Mouse (Mus musculus) liver, postnatal 0 days (tissue): Measurements from ENCODE around the gene Kif14. TPM values are rescaled to one million over a fixed set of nuclear protein-coding genes. Genes with fewer than 3 reads are reported as not detected.

ENCODE experiments used
- ATAC-seq: fragments of 200-750 bp; cut with Nextera tagmentation; 2 replicates; pipeline ENCODE4 v1.8.0; 2017; ENCODE audit warnings: mild to moderate bottlenecking, moderate library complexity
- DNase-seq: peaks from one replicate; pipeline ENCODE4 v3.0.0-alpha.2; 2016
- H3K27ac ChIP-seq: fragments of 300-500 bp; sonication (generic); 2 replicates; pipeline ENCODE4 v1.5.1; 2014; ENCODE audit warnings: antibody characterized with exemption, moderate library complexity, mild to moderate bottlenecking, low read depth
- H3K27me3 ChIP-seq: fragments of 300-500 bp; sonication (generic); 2 replicates; pipeline ENCODE4 v1.6.1; 2014; ENCODE audit warnings: low read length, control low read depth, mixed read lengths; ENCODE audit not compliant: insufficient read depth
- H3K36me3 ChIP-seq: fragments of 300-500 bp; sonication (generic); replicated peaks from 2 replicates; pipeline ENCODE4 v1.6.1; 2014; ENCODE audit warnings: mild to moderate bottlenecking, control low read depth, low read length, moderate library complexity, mixed read lengths; ENCODE audit not compliant: insufficient read depth
- H3K4me1 ChIP-seq: fragments of 300-500 bp; sonication (generic); 2 replicates; pipeline ENCODE4 v1.6.1; 2014; ENCODE audit warnings: antibody characterized with exemption, mild to moderate bottlenecking, control low read depth; ENCODE audit not compliant: insufficient read depth
- H3K4me2 ChIP-seq: fragments of 300-500 bp; sonication (generic); 2 replicates; pipeline ENCODE4 v1.6.1; 2014; ENCODE audit warnings: low read depth, mild to moderate bottlenecking, low read length, moderate library complexity, mixed read lengths
- H3K4me3 ChIP-seq: fragments of 300-500 bp; sonication (generic); 2 replicates; pipeline ENCODE4 v1.5.1; 2014; ENCODE audit warnings: low read depth, low read length
- H3K9ac ChIP-seq: fragments of 300-500 bp; sonication (generic); replicated peaks from 2 replicates; pipeline ENCODE4 v1.6.1; 2014; ENCODE audit warnings: mild to moderate bottlenecking, moderate library complexity
- H3K9me3 ChIP-seq: fragments of 300-500 bp; sonication (generic); 2 replicates; pipeline ENCODE4 v1.6.1; 2016; ENCODE audit warnings: mild to moderate bottlenecking, control low read depth, low read length, mixed read lengths
- CTCF ChIP-seq: sonication (generic); IDR thresholded peaks from 2 replicates; pipeline ENCODE4 v1.5.1; 2016; ENCODE audit warnings: antibody characterized with exemption, low read depth
- EP300 ChIP-seq: IDR thresholded peaks from 2 replicates; pipeline ENCODE4 v1.6.1; 2016; ENCODE audit warnings: antibody characterized with exemption, low read depth, mild to moderate bottlenecking
- WGBS: fragments of 180-500 bp; shearing (Covaris S2); extraction: QIAGEN DNeasy Blood & Tissue Kit; methylation state at CpG from one replicate; pipeline ENCODE4 v1.1.7; 2014; ENCODE audit not compliant: insufficient replicate concordance; 5-methylcytosine and 5-hydroxymethylcytosine counted together
- polyA plus RNA-seq: library from polyadenylated mRNA; unstranded; fragments of >200 nt; fragmentation: Nextera tagmentation; extraction: Ambion mirVana; gene quantifications from 2 replicates; pipeline ENCODE4 v1.2.1, GENCODE M21; 2015

The Kif14 gene
- polyA plus RNA-seq, 1 experiment from 2014 or later = 2.3 TPM

DNA sequence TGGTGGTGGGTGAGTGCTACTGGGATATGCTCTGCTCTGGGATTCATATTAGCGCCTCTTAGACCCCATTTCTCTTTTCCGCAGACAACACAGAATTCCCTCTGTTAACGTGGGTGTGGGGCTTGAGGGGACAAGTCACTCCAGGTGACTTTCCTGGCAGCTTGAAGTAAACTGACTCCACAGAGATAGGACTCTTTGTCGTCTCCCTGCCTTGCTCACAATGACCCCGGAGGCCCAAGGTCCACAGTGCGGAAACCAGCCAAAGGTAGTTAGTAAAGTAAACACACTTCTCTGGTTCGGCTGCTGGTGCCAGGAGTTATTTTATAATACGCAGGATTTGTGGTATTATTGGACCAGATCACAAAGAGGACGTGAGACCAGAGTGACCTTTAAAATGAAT is 23.3 kb upstream of the Kif14 start:
- Histone ChIP-seq H3K4me2 (no peak overlapping the region), H3K4me1 (peaks cover 26% of the 10 kb centered on the region), H3K36me3 (no peaks in the 10 kb centered on the region), H3K27me3 (no peaks in the 10 kb centered on the region), H3K9me3 (no peaks in the 10 kb centered on the region), H3K4me3 (no peak overlapping the region), H3K9ac (no peak overlapping the region), H3K27ac (no peak overlapping the region)
- 0 out of 2 replicates have a peak, but pooled peaks have one; percentile 31 for ATAC-seq
- TF ChIP-seq CTCF = no peak
- TF ChIP-seq EP300 = no peak
- WGBS = 65% methylated on average over 9 of the region's 9 CpGs
- DNase-seq = peak; percentile 35

DNA sequence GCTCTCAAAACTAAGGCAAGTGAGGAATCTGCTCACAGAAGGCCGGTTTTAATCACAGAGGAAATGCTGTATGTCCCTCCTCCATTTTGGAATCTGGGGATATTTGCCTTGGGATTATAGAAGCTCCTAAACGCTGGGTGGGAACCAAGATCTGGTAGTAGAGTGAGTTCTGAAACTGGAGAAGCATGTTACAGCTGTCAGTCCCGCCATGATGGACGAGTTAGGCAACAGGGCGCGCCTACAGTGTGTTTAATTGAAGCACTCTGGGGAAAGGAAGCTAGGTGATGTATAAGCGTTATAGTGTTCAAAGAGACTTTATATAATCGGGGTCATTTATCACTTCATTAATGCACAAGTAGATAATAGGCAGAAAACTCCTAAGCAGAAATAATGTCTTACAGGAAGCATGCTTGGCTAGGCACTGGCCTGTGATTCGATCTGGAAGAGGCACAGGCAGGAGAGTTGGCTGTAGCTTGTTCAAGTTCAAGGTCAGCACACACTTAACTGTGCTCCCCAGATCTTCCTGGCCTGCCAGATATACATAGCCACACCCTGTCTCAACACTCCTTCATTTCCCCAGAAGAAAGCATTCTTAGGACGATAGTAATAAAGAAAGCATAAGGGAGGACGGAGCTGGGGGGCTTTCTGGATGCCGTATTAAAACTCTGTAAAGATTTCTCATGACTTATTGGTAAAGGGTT is 21.4 kb upstream of the Kif14 start:
- peak; percentile 89 for ATAC-seq
- no peak overlapping the region for H3K9ac ChIP-seq
- H3K4me2 ChIP-seq = peak overlapping the region; percentile 43

DNA sequence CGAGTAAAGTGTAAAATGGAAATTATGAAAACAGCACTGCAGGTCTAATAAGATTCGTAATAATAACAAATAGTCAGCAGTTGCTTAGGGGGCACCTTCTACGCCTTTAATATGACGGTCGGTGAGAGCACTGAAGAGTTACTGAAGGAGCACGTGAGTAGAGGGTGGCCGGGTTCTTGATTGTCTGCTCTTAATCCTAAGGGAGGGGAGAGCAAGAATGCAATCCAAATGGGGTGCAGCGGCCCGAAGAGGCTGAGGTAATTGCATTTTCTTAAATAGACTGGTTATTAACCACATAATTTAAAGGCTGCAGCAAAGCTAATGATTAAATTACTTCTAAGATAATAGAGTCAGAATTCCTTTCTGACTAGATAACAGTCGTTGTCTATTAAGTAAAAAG is 19.2 kb upstream of the Kif14 start:
- H3K27ac ChIP-seq = no peak overlapping the region
- H3K4me1 ChIP-seq = peaks cover 26% of the 10 kb centered on the region
- no peak for ATAC-seq
- no peak overlapping the region for H3K4me3 ChIP-seq
- 85% methylated on average over 10 of the region's 10 CpGs for WGBS
- DNase-seq = no peak
- H3K9ac ChIP-seq = no peak overlapping the region
- no peaks in the 10 kb centered on the region for H3K9me3 ChIP-seq
- H3K36me3 ChIP-seq = no peaks in the 10 kb centered on the region
- H3K4me2 ChIP-seq = no peak overlapping the region
- no peaks in the 10 kb centered on the region for H3K27me3 ChIP-seq
- TF ChIP-seq CTCF = no peak
- no peak for TF ChIP-seq EP300

More for the DNA sequence above, 21.4 kb upstream of the Kif14 start:
- no peaks in the 10 kb centered on the region for H3K36me3 ChIP-seq
- TF ChIP-seq CTCF = no peak
- TF ChIP-seq EP300 = peak; percentile 89
- peak overlapping the region; percentile 3; the same call in 1 of the 2 replicates for H3K4me3 ChIP-seq
- WGBS = 66% methylated on average over 12 of the region's 12 CpGs
- no peaks in the 10 kb centered on the region for H3K27me3 ChIP-seq
- H3K9me3 ChIP-seq = no peaks in the 10 kb centered on the region
- peaks cover 26% of the 10 kb centered on the region for H3K4me1 ChIP-seq
- peak overlapping the region; percentile 62; the same call in 1 of the 2 replicates for H3K27ac ChIP-seq
- no peak for DNase-seq

DNA sequence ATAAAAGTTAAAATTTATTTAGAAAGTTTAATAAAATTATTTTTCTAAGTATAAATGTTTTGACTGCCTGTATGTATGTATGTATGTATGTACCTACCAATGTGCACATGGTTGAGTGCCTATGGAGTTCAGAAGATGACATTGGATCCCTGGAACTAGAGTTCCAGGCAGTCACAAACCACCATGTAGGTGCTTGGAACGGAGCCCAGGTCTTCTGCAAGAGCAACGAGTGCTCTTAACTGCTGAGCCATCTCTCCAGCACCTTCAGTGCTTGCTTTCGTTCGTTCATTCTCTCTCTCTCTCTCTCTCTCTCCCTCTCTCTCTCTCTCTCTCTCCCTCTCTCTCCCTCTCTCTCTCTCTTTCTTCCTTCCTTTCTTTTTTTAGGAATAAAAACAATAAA is 18.8 kb upstream of the Kif14 start:
- no peak for DNase-seq
- Histone ChIP-seq H3K27me3 (no peaks in the 10 kb centered on the region), H3K9me3 (no peaks in the 10 kb centered on the region), H3K4me2 (no peak overlapping the region), H3K4me1 (peaks cover 26% of the 10 kb centered on the region), H3K27ac (no peak overlapping the region), H3K4me3 (no peak overlapping the region), H3K36me3 (no peaks in the 10 kb centered on the region), H3K9ac (no peak overlapping the region)
- TF ChIP-seq EP300 (no peak), CTCF (no peak)
- WGBS = 57% methylated on average over 4 of the region's 4 CpGs
- ATAC-seq = no peak

DNA sequence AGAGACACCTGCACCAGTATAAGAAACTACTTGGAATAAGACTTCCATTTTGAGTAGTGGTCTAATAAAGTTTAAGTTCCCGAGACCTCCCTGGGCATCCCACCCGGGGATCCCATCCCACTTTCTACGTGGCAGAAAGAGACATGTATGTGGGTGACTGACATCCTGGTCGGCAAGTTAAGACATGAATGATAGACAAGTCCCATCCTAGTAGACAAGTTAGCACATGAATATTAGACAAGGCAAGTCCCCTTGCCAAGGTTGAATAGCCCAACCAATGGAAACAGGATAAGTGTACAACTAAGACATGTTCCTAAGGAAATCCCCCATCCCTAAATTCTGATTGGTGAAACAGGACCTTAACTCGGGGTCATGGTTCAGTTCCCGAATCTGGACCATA is 16.6 kb upstream of the Kif14 start:
- no peak overlapping the region for H3K4me2 ChIP-seq
- no peaks in the 10 kb centered on the region for H3K27me3 ChIP-seq
- no peak overlapping the region for H3K27ac ChIP-seq
- TF ChIP-seq EP300 = no peak
- no peak for TF ChIP-seq CTCF
- H3K9ac ChIP-seq = no peak overlapping the region
- H3K4me1 ChIP-seq = peaks cover 11% of the 10 kb centered on the region
- ATAC-seq (no peak), DNase-seq (no peak)
- H3K9me3 ChIP-seq = no peaks in the 10 kb centered on the region
- no peak overlapping the region for H3K4me3 ChIP-seq
- no peaks in the 10 kb centered on the region for H3K36me3 ChIP-seq
- WGBS = 87% methylated on average over 6 of the region's 6 CpGs

DNA sequence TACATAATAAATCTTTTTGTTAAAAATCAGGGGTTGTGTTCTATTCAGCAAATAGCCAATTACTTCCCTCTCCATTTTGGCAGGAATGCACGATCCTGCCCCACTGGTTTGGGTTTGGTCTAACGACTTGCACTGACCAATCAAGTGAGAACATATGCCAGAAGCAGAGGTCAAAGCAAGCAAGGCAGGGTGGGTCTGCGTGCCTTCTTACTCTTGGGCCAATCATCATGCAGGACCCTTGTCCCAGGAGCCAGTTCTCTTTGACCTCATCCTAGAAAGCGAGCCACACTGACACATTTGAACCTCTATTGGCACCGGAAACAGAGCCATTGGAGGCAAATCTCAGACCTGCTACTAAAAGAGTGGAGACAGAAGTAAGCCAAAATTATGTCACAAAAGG is 15.9 kb upstream of the Kif14 start:
- TF ChIP-seq CTCF (no peak), EP300 (no peak)
- no peak overlapping the region for H3K9ac ChIP-seq
- no peaks in the 10 kb centered on the region for H3K9me3 ChIP-seq
- ATAC-seq (no peak), DNase-seq (no peak)
- peaks cover 6% of the 10 kb centered on the region for H3K4me1 ChIP-seq
- WGBS = 72% methylated on average over 5 of the region's 5 CpGs
- H3K27me3 ChIP-seq = no peaks in the 10 kb centered on the region
- no peak overlapping the region for H3K4me3 ChIP-seq
- H3K36me3 ChIP-seq = no peaks in the 10 kb centered on the region
- no peak overlapping the region for H3K4me2 ChIP-seq
- no peak overlapping the region for H3K27ac ChIP-seq
